Comparison of ENCODE assay signal across 10 mouse cellular contexts in the genomic region with DNA sequence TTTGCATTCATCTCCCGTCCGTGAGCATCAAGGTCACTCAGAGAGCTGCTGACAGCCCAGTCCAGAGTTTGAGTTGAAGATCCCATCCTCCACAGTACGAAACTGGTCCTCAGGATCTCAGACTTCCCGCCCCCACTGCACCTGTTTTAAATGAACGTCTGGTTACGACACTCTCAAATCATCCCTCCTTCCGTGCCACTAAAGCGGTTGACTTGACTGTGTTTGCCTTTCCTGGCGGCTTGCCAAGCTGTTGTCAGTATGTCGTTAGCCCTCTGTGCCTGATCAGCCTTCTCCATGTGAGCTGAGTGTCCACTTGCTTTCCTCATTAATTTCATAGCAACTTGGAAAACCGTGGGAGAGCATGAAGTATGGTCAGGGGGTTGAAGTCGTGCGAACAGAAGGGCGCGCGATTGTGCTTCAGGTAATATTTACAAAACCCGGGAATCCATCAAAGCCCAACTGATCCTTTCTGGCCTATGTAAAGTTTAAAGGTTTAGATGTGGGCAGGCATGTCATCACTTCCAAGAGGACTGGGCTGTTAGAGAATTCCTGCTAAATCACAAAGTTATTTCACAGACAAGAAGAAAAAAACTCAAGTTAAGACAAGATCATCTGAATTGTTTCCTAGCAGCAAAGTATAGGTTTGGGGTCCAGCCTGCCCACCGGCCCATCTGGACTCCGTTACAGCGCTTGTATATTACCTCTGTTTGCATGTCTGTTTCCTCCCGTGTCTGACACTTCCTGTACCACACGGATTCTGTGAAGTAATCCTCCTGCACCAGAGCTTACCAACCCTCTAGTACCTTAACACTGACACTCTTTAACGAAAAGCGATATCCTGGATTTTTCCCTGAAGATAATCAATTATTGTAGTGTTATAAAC.
A peak's percentile ranks its signal among the peaks of the same experiment; 100 is the strongest.
DNase-seq lines count a peak whose midpoint lies in the region; ATAC-seq and TF ChIP-seq lines count a peak whose summit lies in the region.
"Had no signal": no experiment of that assay in that cellular context is flagged by ENCODE, and none has a peak within 500 bp of the region (broad histone marks: within the 10 kb centered on the region; RNA-seq: fewer than 3 reads in every experiment).

No protein-coding gene starts in this region.

- peak overlapping the region; percentile 39 to 55 for H3K27ac ChIP-seq in heart, embryonic 14.5 days (replicated peaks in 1 of 2; ENCODE audit: control insufficient read depth in 1 of 2, insufficient read depth in 1 of 2, low read depth in 2 of 2, low read length in 2 of 2)
- no peak overlapping the region for H3K27ac ChIP-seq in limb, embryonic 14.5 days (replicated peaks; ENCODE audit: low read depth, low read length)
- H3K27ac ChIP-seq: embryonic facial prominence, embryonic 15.5 days had no signal

- peak overlapping the region; percentile 50 for H3K4me2 ChIP-seq in heart, embryonic 14.5 days (ENCODE audit: low read length)
- H3K4me2 ChIP-seq in limb, embryonic 14.5 days (replicated peaks; ENCODE audit: low read depth, low read length, severe bottlenecking) = no peak overlapping the region
- H3K4me2 ChIP-seq: embryonic facial prominence, embryonic 15.5 days had no signal

- peaks cover 16 to 23% of the 10 kb centered on the region in 2 experiments for H3K4me1 ChIP-seq in heart, embryonic 14.5 days (ENCODE audit: control insufficient read depth in 2 of 2, insufficient read depth in 2 of 2, low read length in 2 of 2)
- H3K4me1 ChIP-seq in limb, embryonic 14.5 days (ENCODE audit: control insufficient read depth, insufficient read depth, low read length) = peaks cover 8% of the 10 kb centered on the region

- peaks cover 5% of the 10 kb centered on the region; the same call in 1 of the 2 replicates for H3K36me3 ChIP-seq in heart, embryonic 14.5 days (ENCODE audit: control insufficient read depth, insufficient read depth, low read length)
- no peaks in the 10 kb centered on the region; the same call in 1 of the 2 replicates for H3K36me3 ChIP-seq in limb, embryonic 14.5 days (ENCODE audit: control insufficient read depth, insufficient read depth, low read length)
- H3K36me3 ChIP-seq: embryonic facial prominence, embryonic 15.5 days had no signal

- H3K4me3 ChIP-seq in heart, embryonic 14.5 days (ENCODE audit: control insufficient read depth in 1 of 2, insufficient read depth in 1 of 2, low read depth in 1 of 2, low read length in 2 of 2) = peak overlapping the region in 1 of 2 experiments; percentile 17; a peak in 1 of 4 replicates
- H3K4me3 ChIP-seq in limb, embryonic 14.5 days (replicated peaks; ENCODE audit: low read length) = no peak overlapping the region
- H3K4me3 ChIP-seq: embryonic facial prominence, embryonic 15.5 days had no signal

- 47% methylated on average over 24 of the region's 24 CpGs for WGBS in heart, embryonic 14.5 days
- 26% methylated on average over 24 of the region's 24 CpGs for WGBS in limb, embryonic 14.5 days

- no peaks in the 10 kb centered on the region for H3K9me3 ChIP-seq in heart, embryonic 14.5 days (ENCODE audit: control insufficient read depth, low read length)
- H3K9me3 ChIP-seq in limb, embryonic 14.5 days (ENCODE audit: control insufficient read depth, low read length) = no peaks in the 10 kb centered on the region
- H3K9me3 ChIP-seq: embryonic facial prominence, embryonic 15.5 days; G1E had no signal

- no peak for TF ChIP-seq POLR2A in limb, embryonic 14.5 days (IDR thresholded peaks at IDR 0.05; ENCODE audit: borderline replicate concordance, extremely low read depth, insufficient read depth, insufficient read length)

- DNase-seq in heart, adult 8-10 months (ENCODE audit: low spot score) = no peak
- DNase-seq in MN1 (ENCODE audit: low spot score) = peak; percentile 32
- peak; percentile 16 for DNase-seq in brain, adult 2 months (ENCODE audit: low read depth, low spot score)
- DNase-seq in limb, embryonic 14.5 days (ENCODE audit: low spot score) = peak; percentile 48
- DNase-seq in urinary bladder, postnatal 25 days (ENCODE audit: low spot score) = no peak
- DNase-seq in kidney, adult 9 months = no peak

- H3K9ac ChIP-seq in heart, embryonic 14.5 days (ENCODE audit: low read length) = peak overlapping the region; percentile 53; the same call in 1 of the 2 replicates
- H3K9ac ChIP-seq in limb, embryonic 14.5 days (ENCODE audit: low read depth, low read length, severe bottlenecking) = no peak overlapping the region
- H3K9ac ChIP-seq: embryonic facial prominence, embryonic 15.5 days had no signal

- no peaks in the 10 kb centered on the region for H3K27me3 ChIP-seq in heart, embryonic 14.5 days (ENCODE audit: control insufficient read depth, insufficient read depth, low read length)
- H3K27me3 ChIP-seq in limb, embryonic 14.5 days (ENCODE audit: control insufficient read depth, insufficient read depth, low read length) = no peaks in the 10 kb centered on the region
- H3K27me3 ChIP-seq: embryonic facial prominence, embryonic 15.5 days had no signal

- peak; percentile 25; the same call in 1 of the 2 replicates for ATAC-seq in heart, embryonic 14.5 days (ENCODE audit: insufficient number of reproducible peaks, insufficient read depth, low FRiP score, low read depth)
- ATAC-seq in limb, embryonic 14.5 days (ENCODE audit: low FRiP score, low read depth) = peak; percentile 31; the same call in 1 of the 2 replicates
- no peak for ATAC-seq in monocyte, adult 5-6 weeks (replicated peaks; ENCODE audit: insufficient number of reproducible peaks, low FRiP score, low TSS enrichment, poor library complexity, severe bottlenecking)

Comparison
In these comparisons a context has a peak if more than half of its experiments do, and no peak if none do; other contexts are left out.
1. DNase-seq: peak in MN1 (single experiment), brain, adult 2 months (single experiment) and limb, embryonic 14.5 days (single experiment); none in heart, adult 8-10 months (single experiment), urinary bladder, postnatal 25 days (single experiment) and kidney, adult 9 months (single experiment).